Mouse (Mus musculus) cerebellum, adult 2 months (tissue): ENCODE results near the gene Cap2.

Experiments used
- CTCF ChIP-seq: fragments of 200-500 bp; IDR thresholded peaks from 2 replicates; pipeline ENCODE4 v1.5.1; 2011; ENCODE audit warnings: low read depth, mild to moderate bottlenecking, control low read depth, low read length, moderate library complexity, borderline replicate concordance; ENCODE audit not compliant: insufficient read depth
- POLR2A ChIP-seq: fragments of 200-500 bp; IDR thresholded peaks from 2 replicates; pipeline ENCODE4 v1.6.1; 2011; ENCODE audit warnings: low read length, control low read depth, borderline replicate concordance; ENCODE audit not compliant: insufficient read depth

- TF ChIP-seq POLR2A (no peak), CTCF (no peak)
These were observed 20.4 kb upstream of the Cap2 start for GRCm38 (mm10) chr13:46481271-46481670.
